Mouse (Mus musculus) spleen, adult 2 months (tissue): ENCODE measurements around the gene Rreb1.

ENCODE experiments used
- CTCF ChIP-seq: fragments of 200-500 bp; IDR thresholded peaks from 2 replicates; pipeline ENCODE4 v1.5.1; 2011; ENCODE audit warnings: mild to moderate bottlenecking, inconsistent platforms; ENCODE audit not compliant: insufficient read depth, insufficient read length, insufficient replicate concordance; ENCODE audit errors: extremely low read depth
- POLR2A ChIP-seq: fragments of 200-500 bp; IDR thresholded peaks from 2 replicates; pipeline ENCODE4 v1.6.1; 2011; ENCODE audit warnings: low read depth, low read length, inconsistent platforms

- TF ChIP-seq CTCF (no peak), POLR2A (no peak)
Measured at GRCm38 (mm10) chr13:37846507-37846906, 68.3 kb downstream of the Rreb1 start.
